Mouse (Mus musculus) stomach, embryonic 16.5 days (tissue): ENCODE measurements at regions not wholly inside any gene's neighbourhood (a gene's known extent, or its start where the extent isn't known, plus 50 kb on each side); places are given as distances from the start of the nearest gene placed in this dataset.
"Not testable (repeated sequence)": the region's sequence is repeated elsewhere in the genome, so short reads cannot be mapped to it uniquely, and the experiment has no call there.

ENCODE experiments used
- ATAC-seq: fragments of 200-750 bp; cut with Nextera tagmentation; 2 replicates; pipeline ENCODE4 v1.8.0; 2017; ENCODE audit warnings: moderate number of reproducible peaks, moderate TSS enrichment; ENCODE audit not compliant: insufficient read depth, low FRiP score
- H3K27ac ChIP-seq: fragments of 300-500 bp; sonication (generic); 2 replicates; pipeline ENCODE4 v1.5.1; 2014; ENCODE audit warnings: low read length
- H3K27me3 ChIP-seq: fragments of 300-500 bp; sonication (generic); 2 replicates; pipeline ENCODE4 v1.6.1; 2014; ENCODE audit warnings: low read length, control low read depth, mixed read lengths; ENCODE audit not compliant: control insufficient read depth, insufficient read depth
- H3K36me3 ChIP-seq: fragments of 300-500 bp; sonication (generic); 2 replicates; pipeline ENCODE4 v1.6.1; 2014; ENCODE audit warnings: low read length; ENCODE audit not compliant: control insufficient read depth, insufficient read depth
- H3K4me1 ChIP-seq: fragments of 300-500 bp; sonication (generic); 2 replicates; pipeline ENCODE4 v1.6.1; 2014; ENCODE audit warnings: low read length, control low read depth, mixed read lengths; ENCODE audit not compliant: control insufficient read depth, insufficient read depth
- H3K4me2 ChIP-seq: fragments of 300-500 bp; sonication (generic); 2 replicates; pipeline ENCODE4 v1.6.1; 2014; ENCODE audit warnings: low read depth, low read length, mixed read lengths
- H3K4me3 ChIP-seq: fragments of 300-500 bp; sonication (generic); replicated peaks from 2 replicates; pipeline ENCODE4 v1.5.1; 2014; ENCODE audit warnings: mild to moderate bottlenecking, low read length
- H3K9ac ChIP-seq: fragments of 300-500 bp; sonication (generic); 2 replicates; pipeline ENCODE4 v1.6.1; 2014; ENCODE audit warnings: low read length
- H3K9me3 ChIP-seq: fragments of 300-500 bp; sonication (generic); replicated peaks from 2 replicates; pipeline ENCODE4 v1.6.1; 2016; ENCODE audit warnings: low read length, control low read depth; ENCODE audit not compliant: control insufficient read depth
- WGBS: fragments of 180-500 bp; shearing (Covaris S2); extraction: QIAGEN DNeasy Blood & Tissue Kit; methylation state at CpG from one replicate; pipeline ENCODE4 v1.1.7; 2014; 5-methylcytosine and 5-hydroxymethylcytosine counted together

DNA sequence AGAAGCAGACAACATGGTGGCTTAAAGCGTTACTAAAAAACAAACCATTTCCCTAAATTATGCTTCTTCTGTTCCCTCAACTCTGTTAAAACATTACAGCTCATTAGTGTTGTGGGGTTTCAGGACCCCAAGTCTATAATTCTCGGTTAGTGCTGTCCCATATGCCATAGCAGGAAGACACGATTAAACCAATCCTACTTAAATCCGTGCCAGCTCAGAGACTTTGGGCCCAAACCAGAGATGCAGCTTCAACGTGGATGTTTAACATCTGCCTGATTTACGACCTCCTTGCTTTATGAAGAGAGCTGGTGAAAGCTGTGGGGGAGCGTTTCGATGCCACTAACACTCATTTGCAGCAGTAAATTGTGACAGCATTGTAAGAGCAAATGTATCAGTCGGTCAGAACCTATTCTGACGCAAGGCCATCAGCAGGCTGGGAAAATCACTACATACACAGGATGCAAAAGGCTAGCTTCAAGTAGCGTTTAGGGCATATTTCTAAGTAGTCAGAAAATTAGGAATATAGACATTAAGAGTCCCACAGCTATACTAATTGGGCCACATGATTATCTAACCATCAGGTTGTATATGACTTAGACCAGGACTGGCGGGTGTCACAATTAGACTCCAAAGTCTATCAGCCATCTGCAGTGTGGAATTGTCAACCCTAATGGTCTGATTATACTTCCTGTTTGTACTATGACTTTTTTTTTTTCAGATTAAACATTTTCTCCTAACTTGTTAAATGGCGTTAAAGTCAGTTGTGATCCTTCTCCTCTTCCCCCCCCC is 333.1 kb upstream of the Gm6657 start:
- 64% methylated on average over 13 of the region's 13 CpGs for WGBS
- ATAC-seq = no peak
- H3K4me3 ChIP-seq = no peak overlapping the region

DNA sequence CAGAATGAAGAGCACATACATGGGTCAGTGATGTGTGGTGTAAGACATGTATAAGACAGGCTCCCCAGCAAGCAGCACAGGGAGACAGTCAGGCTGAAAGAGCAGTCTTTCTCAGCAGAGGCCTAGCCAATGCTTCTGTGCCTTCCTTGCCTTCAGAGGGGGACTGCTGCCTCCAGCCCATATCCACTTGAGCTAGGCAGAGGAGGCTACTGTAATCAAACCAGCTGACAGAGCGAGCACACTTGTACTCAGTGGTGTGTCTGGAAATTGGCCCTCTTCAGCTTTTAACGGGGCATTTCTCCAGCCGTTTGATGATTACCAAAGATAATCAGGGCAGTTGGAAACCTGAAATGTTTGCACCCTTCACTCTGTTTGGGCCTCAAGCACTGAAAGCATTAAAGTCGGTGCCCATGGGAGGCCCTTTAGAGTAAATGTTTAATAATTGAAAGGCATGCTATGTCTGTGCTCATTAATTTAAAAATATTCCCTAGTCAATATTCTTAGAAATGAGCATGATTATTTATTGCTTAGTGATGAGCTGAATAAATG is 326.0 kb upstream of the Gm6657 start:
- WGBS = 46% methylated on average over 4 of the region's 4 CpGs
- Histone ChIP-seq H3K27ac (no peak overlapping the region), H3K4me1 (no peaks in the 10 kb centered on the region), H3K4me2 (no peak overlapping the region), H3K4me3 (no peak overlapping the region), H3K9ac (no peak overlapping the region), H3K27me3 (no peaks in the 10 kb centered on the region), H3K9me3 (no peaks in the 10 kb centered on the region), H3K36me3 (no peaks in the 10 kb centered on the region)
- ATAC-seq = no peak

More for the DNA sequence above, 333.1 kb upstream of the Gm6657 start:
- Histone ChIP-seq H3K27me3 (no peaks in the 10 kb centered on the region), H3K9ac (no peak overlapping the region), H3K4me1 (no peaks in the 10 kb centered on the region), H3K4me2 (no peak overlapping the region), H3K36me3 (no peaks in the 10 kb centered on the region), H3K27ac (no peak overlapping the region), H3K9me3 (no peaks in the 10 kb centered on the region)

DNA sequence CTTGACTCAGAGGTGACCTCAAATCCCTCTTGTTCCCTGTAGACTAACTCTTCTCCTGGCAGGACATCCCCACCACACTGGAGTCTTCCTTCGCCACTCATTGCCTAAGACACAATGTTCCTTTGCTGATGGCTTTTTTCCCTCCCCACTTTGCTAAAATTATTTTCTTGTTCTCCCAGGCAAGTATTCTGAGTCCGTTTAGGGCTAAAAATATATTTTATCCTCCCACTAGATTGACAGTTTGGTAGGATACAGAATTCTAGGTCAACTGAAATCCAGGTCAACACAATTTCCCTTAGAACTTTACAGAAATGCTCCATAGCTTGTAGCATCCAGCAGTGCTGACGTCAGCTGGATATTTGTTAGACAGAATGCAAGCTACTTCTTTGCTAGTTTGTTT is 324.7 kb upstream of the Gm6657 start:
- Histone ChIP-seq H3K4me1 (no peaks in the 10 kb centered on the region), H3K27ac (no peak overlapping the region), H3K36me3 (no peaks in the 10 kb centered on the region), H3K27me3 (no peaks in the 10 kb centered on the region), H3K4me2 (no peak overlapping the region), H3K9me3 (no peaks in the 10 kb centered on the region), H3K9ac (no peak overlapping the region), H3K4me3 (no peak overlapping the region)
- no peak for ATAC-seq
- WGBS = 79% methylated on average over 3 of the region's 3 CpGs

- H3K4me3 ChIP-seq = no peak overlapping the region
- no peaks in the 10 kb centered on the region for H3K9me3 ChIP-seq
- no peaks in the 10 kb centered on the region for H3K4me1 ChIP-seq
- no peak for ATAC-seq
- H3K36me3 ChIP-seq = no peaks in the 10 kb centered on the region
- no peaks in the 10 kb centered on the region for H3K27me3 ChIP-seq
- no peak overlapping the region for H3K9ac ChIP-seq
- no peak overlapping the region for H3K27ac ChIP-seq
- no peak overlapping the region for H3K4me2 ChIP-seq
- 86% methylated on average over 2 of the region's 2 CpGs for WGBS
Measured at GRCm38 (mm10) chr12:77887335-77887734, 306.7 kb upstream of the Gm6657 start.

DNA sequence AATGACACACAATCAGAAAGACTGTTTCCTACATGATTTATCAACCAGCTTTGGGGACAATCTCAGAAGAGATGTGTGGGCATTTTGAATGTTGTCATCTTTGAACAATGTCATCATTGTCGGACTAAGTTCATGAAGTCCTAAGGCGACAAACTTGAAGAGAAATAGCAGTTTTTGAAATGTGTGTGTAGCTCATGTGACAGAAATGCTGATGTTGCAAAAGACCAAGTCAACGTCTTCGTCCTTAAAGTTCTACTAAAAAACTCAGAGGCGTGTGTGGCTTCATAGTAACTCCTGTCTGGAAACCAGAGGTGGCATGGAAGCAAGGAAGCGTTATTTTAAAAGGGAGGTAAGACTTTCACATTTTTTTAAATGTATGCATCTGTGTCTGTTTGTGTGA is 302.6 kb upstream of the Gm6657 start:
- Histone ChIP-seq H3K4me2 (no peak overlapping the region), H3K4me1 (no peaks in the 10 kb centered on the region), H3K9ac (no peak overlapping the region), H3K9me3 (no peaks in the 10 kb centered on the region), H3K36me3 (no peaks in the 10 kb centered on the region), H3K27ac (no peak overlapping the region), H3K27me3 (no peaks in the 10 kb centered on the region), H3K4me3 (no peak overlapping the region)
- ATAC-seq = no peak
- 90% methylated on average over 6 of the region's 6 CpGs for WGBS

DNA sequence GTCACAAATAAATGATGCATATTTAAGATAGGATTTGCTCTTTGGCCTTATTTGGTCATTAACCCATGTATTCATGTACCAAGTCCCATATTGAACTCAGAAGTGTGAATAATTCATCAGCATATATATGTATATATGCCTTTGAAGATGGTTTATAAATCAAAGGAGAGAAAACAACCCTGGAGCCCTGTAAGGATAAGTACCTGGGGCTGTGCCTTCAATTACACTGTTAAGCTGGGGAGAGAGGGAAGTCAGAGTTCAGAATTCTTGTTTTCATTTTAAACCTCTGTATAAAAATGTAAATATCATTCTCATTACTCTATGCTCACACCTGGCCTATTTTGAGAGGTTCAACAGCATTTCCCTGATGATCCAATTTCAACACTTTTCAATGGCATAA is 299.8 kb upstream of the Gm6657 start:
- H3K4me2 ChIP-seq = no peak overlapping the region
- H3K4me3 ChIP-seq = no peak overlapping the region
- no peak overlapping the region for H3K9ac ChIP-seq
- H3K36me3 ChIP-seq = no peaks in the 10 kb centered on the region
- no peaks in the 10 kb centered on the region for H3K27me3 ChIP-seq
- ATAC-seq = no peak
- H3K4me1 ChIP-seq = no peaks in the 10 kb centered on the region
- H3K27ac ChIP-seq = no peak overlapping the region
- H3K9me3 ChIP-seq = no peaks in the 10 kb centered on the region

DNA sequence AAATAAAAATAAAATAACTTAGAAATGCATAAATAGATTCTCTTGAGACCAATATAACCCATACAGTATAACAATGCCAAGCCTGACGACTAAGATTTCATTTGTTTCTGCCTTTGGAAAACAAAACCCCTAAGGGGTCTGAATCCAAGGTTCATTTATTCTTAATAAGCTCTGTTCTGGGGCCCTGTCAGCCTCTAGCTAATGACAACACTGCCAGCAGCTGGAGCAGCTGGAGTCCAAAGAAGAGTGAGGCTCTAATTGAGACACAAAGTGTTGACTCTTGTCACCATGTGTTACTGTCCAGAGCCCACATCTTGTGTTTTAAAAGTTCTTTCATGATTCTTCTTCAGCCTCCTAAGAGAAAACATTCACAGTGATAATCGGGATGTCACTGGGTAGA is 298.5 kb upstream of the Gm6657 start:
- no peaks in the 10 kb centered on the region for H3K36me3 ChIP-seq
- no peaks in the 10 kb centered on the region for H3K9me3 ChIP-seq
- H3K4me2 ChIP-seq = no peak overlapping the region
- 66% methylated on average over 2 of the region's 2 CpGs for whole genome bisulfite sequencing
- no peaks in the 10 kb centered on the region for H3K27me3 ChIP-seq
- no peak overlapping the region for H3K4me3 ChIP-seq
- no peak overlapping the region for H3K27ac ChIP-seq
- H3K9ac ChIP-seq = no peak overlapping the region
- H3K4me1 ChIP-seq = no peaks in the 10 kb centered on the region
- ATAC-seq = no peak

- H3K9me3 ChIP-seq, H3K4me1 ChIP-seq, ATAC-seq, H3K4me3 ChIP-seq, H3K9ac ChIP-seq, H3K27me3 ChIP-seq, H3K4me2 ChIP-seq, H3K36me3 ChIP-seq, H3K27ac ChIP-seq: not testable (repeated sequence)
- WGBS = 77% methylated on average over 2 of the region's 2 CpGs
Measured at GRCm38 (mm10) chr12:77898974-77899373, 295.1 kb upstream of the Gm6657 start.

DNA sequence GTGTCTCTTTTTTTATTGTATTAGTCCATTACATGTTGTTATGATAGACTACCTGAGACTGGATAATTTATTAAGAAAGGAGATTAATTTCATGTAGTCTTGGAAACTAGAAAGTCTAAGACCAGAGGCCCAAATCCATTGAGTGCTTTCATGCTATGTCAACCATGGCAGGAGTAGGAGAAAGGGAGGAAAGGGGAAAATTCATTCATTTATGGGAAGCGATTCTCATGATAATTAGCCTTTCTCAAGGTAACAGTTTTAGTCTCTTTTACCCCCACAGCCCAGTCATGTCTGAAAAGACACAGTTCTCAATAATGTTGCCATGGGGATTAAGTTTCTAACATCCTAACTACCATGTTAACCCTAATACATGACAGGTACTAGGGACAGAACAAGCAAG is 292.8 kb upstream of the Gm6657 start:
- Histone ChIP-seq H3K9me3 (no peaks in the 10 kb centered on the region), H3K4me1 (no peaks in the 10 kb centered on the region), H3K27ac (no peak overlapping the region), H3K27me3 (no peaks in the 10 kb centered on the region), H3K4me2 (no peak overlapping the region), H3K36me3 (no peaks in the 10 kb centered on the region), H3K9ac (no peak overlapping the region), H3K4me3 (no peak overlapping the region)
- no peak for ATAC-seq
- 79% methylated on average over 1 of the region's 1 CpGs for WGBS
